Mouse (Mus musculus): ENCODE measurements around the gene Arhgap44. TPM values are rescaled to one million over a fixed set of nuclear protein-coding genes. Genes with fewer than 3 reads are reported as not detected.

The Arhgap44 gene
- polyA plus RNA-seq, 1 experiment from 2014 or later = 3.0 TPM

DNA sequence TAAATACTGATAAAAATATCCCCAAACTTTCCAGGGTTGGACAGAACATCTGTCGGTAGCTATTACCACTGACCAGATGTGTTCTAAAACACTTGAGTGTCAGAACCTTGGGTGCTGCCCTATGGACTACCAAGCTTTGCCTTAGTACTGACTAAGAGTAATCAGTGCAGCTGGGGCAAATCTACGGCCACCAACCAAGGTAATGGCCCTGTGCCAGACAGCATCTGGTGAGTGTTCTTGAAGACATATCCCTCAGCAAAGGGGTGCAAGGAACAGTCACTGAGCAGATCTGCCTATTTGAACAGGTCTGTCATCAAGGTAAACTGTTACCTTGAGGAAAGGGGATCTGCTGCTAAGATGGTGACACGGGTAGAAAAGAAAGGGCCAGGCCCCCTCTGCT, 157.9 kb downstream of the Arhgap44 start:
- no peak overlapping the region for H3K27ac ChIP-seq (replicated peaks; ENCODE audit: low read depth, low read length)
- peaks cover 14% of the 10 kb centered on the region for H3K36me3 ChIP-seq (ENCODE audit: control insufficient read depth, insufficient read depth, low read length)
- 91% methylated on average over 3 of the region's 3 CpGs for WGBS
- H3K9ac ChIP-seq (ENCODE audit: low read length) = no peak overlapping the region
- H3K4me2 ChIP-seq (ENCODE audit: low read depth, severe bottlenecking) = no peak overlapping the region
- H3K27me3 ChIP-seq (ENCODE audit: control insufficient read depth, insufficient read depth, low read length) = no peaks in the 10 kb centered on the region
- no peak for DNase-seq (ENCODE audit: low spot score)
- no peak overlapping the region for H3K4me3 ChIP-seq (ENCODE audit: low read depth, low read length)
- no peaks in the 10 kb centered on the region for H3K9me3 ChIP-seq (ENCODE audit: control insufficient read depth, low read length)
- no peak for ATAC-seq (ENCODE audit: insufficient number of reproducible peaks, low FRiP score, low TSS enrichment, low read depth)
- no peaks in the 10 kb centered on the region for H3K4me1 ChIP-seq (ENCODE audit: control insufficient read depth, insufficient read depth, low read length)

DNA sequence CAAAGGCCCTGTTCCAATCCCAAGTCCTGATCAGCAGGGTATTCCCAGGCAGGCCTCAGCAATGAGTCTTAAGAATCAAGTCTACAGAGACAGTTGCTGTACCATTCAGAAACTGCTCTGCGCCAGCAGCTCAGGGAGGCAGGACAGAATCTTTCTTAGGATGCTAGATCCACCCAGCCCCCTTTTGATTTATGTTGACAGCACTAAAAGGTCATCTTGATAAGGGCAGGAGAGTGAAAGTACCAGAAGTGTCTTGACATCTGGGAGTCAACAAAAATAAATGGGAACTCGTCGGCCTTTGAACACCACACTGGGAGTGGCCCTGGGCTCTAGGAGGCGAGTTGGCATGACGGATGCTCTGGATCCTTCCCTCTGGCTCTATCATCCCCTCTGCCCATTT, 159.2 kb downstream of the Arhgap44 start:
- WGBS = 42% methylated on average over 5 of the region's 5 CpGs
- H3K27me3 ChIP-seq (ENCODE audit: control insufficient read depth, insufficient read depth, low read length) = no peaks in the 10 kb centered on the region
- no peak overlapping the region for H3K4me2 ChIP-seq (ENCODE audit: low read depth, severe bottlenecking)
- no peaks in the 10 kb centered on the region for H3K4me1 ChIP-seq (ENCODE audit: control insufficient read depth, insufficient read depth, low read length)
- H3K9ac ChIP-seq (ENCODE audit: low read length) = no peak overlapping the region
- H3K27ac ChIP-seq (replicated peaks; ENCODE audit: low read depth, low read length) = no peak overlapping the region
- ATAC-seq (ENCODE audit: insufficient number of reproducible peaks, low FRiP score, low TSS enrichment, low read depth) (no peak), DNase-seq (ENCODE audit: low spot score) (no peak)
- H3K9me3 ChIP-seq (ENCODE audit: control insufficient read depth, low read length) = no peaks in the 10 kb centered on the region
- H3K4me3 ChIP-seq (ENCODE audit: low read depth, low read length) = no peak overlapping the region
- H3K36me3 ChIP-seq (ENCODE audit: control insufficient read depth, insufficient read depth, low read length) = peaks cover 17% of the 10 kb centered on the region

DNA sequence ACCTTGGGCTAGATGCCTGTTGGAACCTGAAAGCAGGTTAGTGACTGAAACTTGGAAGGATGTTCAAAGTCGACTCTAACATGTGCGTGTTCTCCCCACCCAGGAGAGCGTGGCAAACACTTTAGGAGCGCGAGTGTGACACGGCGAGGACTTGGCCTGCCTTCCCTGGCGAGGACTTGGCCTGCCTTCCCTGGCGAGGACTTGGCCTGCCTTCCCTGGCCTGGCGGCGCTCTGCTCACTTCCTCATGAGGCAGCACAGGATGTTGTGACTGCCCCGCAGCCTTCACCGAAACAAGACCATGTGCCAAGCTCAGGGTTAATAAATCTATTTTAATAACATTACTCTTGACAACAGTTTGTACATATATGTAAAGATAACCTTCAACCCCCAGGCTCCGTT, 161.0 kb downstream of the Arhgap44 start:
- Histone ChIP-seq H3K36me3 (ENCODE audit: control insufficient read depth, insufficient read depth, low read length) (peaks cover 18% of the 10 kb centered on the region), H3K4me3 (ENCODE audit: low read depth, low read length) (no peak overlapping the region), H3K4me2 (ENCODE audit: low read depth, severe bottlenecking) (no peak overlapping the region), H3K27ac (replicated peaks; ENCODE audit: low read depth, low read length) (no peak overlapping the region), H3K27me3 (ENCODE audit: control insufficient read depth, insufficient read depth, low read length) (no peaks in the 10 kb centered on the region), H3K9ac (ENCODE audit: low read length) (no peak overlapping the region), H3K9me3 (ENCODE audit: control insufficient read depth, low read length) (no peaks in the 10 kb centered on the region), H3K4me1 (ENCODE audit: control insufficient read depth, insufficient read depth, low read length) (no peaks in the 10 kb centered on the region)
- no peak for DNase-seq (ENCODE audit: low spot score)
- no peak for ATAC-seq (ENCODE audit: insufficient number of reproducible peaks, low FRiP score, low TSS enrichment, low read depth)
- WGBS = 96% methylated on average over 14 of the region's 14 CpGs

DNA sequence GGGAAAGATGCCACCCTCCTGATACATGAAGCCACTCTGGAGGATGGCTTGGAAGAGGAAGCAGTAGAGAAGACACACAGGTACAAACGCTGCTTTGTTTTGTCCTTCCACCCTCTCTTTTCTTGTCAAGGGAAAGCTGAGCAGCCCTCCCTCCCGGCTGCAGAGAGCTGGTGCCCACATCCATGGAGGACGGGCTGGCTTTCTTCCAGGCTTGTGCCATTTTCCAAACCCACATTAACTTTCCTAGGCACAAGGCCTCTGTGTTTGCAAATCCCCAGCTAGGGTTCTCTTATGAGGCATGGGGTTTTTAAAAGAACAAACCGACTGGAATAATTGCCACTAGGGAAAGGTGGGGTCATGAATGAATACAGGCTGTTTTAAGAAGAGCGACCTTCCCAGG, 163.1 kb downstream of the Arhgap44 start:
- no peak overlapping the region for H3K9ac ChIP-seq (ENCODE audit: low read length)
- 92% methylated on average over 5 of the region's 5 CpGs for WGBS
- DNase-seq (ENCODE audit: low spot score) = no peak
- ATAC-seq (ENCODE audit: insufficient number of reproducible peaks, low FRiP score, low TSS enrichment, low read depth) = no peak
- no peaks in the 10 kb centered on the region for H3K9me3 ChIP-seq (ENCODE audit: control insufficient read depth, low read length)
- peaks cover 18% of the 10 kb centered on the region for H3K36me3 ChIP-seq (ENCODE audit: control insufficient read depth, insufficient read depth, low read length)
- H3K4me2 ChIP-seq (ENCODE audit: low read depth, severe bottlenecking) = no peak overlapping the region
- H3K27ac ChIP-seq (replicated peaks; ENCODE audit: low read depth, low read length) = no peak overlapping the region
- H3K4me1 ChIP-seq (ENCODE audit: control insufficient read depth, insufficient read depth, low read length) = no peaks in the 10 kb centered on the region
- H3K4me3 ChIP-seq (ENCODE audit: low read depth, low read length) = no peak overlapping the region
- H3K27me3 ChIP-seq (ENCODE audit: control insufficient read depth, insufficient read depth, low read length) = no peaks in the 10 kb centered on the region

DNA sequence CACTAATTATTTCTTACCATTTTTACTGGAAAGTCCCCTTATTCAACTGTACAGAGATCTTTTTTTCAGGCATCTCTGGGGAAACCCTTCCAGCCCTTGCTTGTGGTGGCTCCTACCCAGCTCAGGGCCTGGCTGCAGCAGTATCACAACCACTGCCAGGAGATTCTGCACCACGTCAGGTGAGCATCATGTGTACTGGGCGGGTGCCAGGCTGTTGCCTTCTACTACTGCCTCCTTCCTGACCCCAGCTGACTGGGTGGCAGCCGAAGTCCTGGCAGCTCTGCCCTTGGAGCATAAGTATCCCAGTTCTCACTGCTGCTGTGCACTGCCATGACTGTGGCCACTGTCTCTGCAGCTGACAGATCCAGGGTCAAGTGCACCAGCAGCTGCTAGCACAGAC, 164.3 kb downstream of the Arhgap44 start:
- Histone ChIP-seq H3K9me3 (ENCODE audit: control insufficient read depth, low read length) (no peaks in the 10 kb centered on the region), H3K27me3 (ENCODE audit: control insufficient read depth, insufficient read depth, low read length) (no peaks in the 10 kb centered on the region), H3K4me2 (ENCODE audit: low read depth, severe bottlenecking) (no peak overlapping the region), H3K27ac (replicated peaks; ENCODE audit: low read depth, low read length) (no peak overlapping the region), H3K9ac (ENCODE audit: low read length) (no peak overlapping the region), H3K4me1 (ENCODE audit: control insufficient read depth, insufficient read depth, low read length) (no peaks in the 10 kb centered on the region), H3K4me3 (ENCODE audit: low read depth, low read length) (no peak overlapping the region), H3K36me3 (ENCODE audit: control insufficient read depth, insufficient read depth, low read length) (peaks cover 21% of the 10 kb centered on the region)
- 88% methylated on average over 3 of the region's 3 CpGs for WGBS
- DNase-seq (ENCODE audit: low spot score) (no peak), ATAC-seq (ENCODE audit: insufficient number of reproducible peaks, low FRiP score, low TSS enrichment, low read depth) (no peak)

DNA sequence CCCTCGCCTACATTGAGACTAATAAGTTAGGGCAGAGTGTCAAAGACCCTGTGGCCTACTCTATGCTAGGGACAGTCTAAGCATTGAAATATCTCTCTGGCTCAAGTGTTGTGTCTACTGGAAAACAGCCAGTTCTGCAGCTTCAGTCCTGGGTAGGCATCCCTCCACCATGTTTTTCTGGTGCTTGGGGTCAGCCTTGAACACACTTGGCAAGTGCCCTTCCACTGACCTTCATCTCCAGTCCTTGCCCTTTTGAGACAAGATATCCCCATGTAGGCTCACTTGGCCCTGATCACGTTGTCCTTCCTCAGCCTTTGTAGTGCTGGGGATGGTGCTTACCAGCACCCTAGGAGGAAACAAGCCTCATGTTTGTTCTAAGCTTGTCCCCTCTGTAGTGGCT, 174.2 kb downstream of the Arhgap44 start:
- 92% methylated on average over 2 of the region's 2 CpGs for WGBS

DNA sequence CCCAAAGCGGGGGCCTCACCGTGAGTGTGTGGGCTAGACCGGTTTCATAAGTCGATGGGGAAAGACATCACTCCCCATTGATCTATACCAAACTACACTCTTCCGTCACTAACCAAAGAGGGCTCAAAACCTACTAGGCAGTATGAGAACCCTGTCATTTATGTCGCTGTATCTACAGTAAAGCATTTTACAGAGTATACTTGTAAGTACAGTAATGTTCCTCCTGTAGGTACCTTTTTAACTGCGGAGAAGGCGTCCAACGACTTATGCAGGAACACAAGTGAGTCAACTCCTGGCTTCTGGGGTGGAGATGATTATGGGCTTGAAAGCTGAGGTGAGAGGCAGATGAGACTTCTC, 183.3 kb downstream of the Arhgap44 start:
- WGBS = 15% methylated on average over 9 of the region's 9 CpGs
- Histone ChIP-seq H3K36me3 (ENCODE audit: control insufficient read depth, insufficient read depth, low read length) (no peaks in the 10 kb centered on the region; the same call in 1 of the 2 replicates), H3K9ac (ENCODE audit: low read length) (peak overlapping the region; percentile 66), H3K27me3 (ENCODE audit: control insufficient read depth, insufficient read depth, low read length) (no peaks in the 10 kb centered on the region), H3K4me2 (ENCODE audit: low read depth, severe bottlenecking) (peak overlapping the region; percentile 86), H3K4me3 (ENCODE audit: low read depth, low read length) (peak overlapping the region; percentile 96), H3K4me1 (ENCODE audit: control insufficient read depth, insufficient read depth, low read length) (peaks cover 6% of the 10 kb centered on the region), H3K9me3 (ENCODE audit: control insufficient read depth, low read length) (no peaks in the 10 kb centered on the region), H3K27ac (replicated peaks; ENCODE audit: low read depth, low read length) (no peak overlapping the region)
- no peak for DNase-seq (ENCODE audit: low spot score)
- no peak for ATAC-seq (ENCODE audit: insufficient number of reproducible peaks, low FRiP score, low TSS enrichment, low read depth)

More for the DNA sequence above, 174.2 kb downstream of the Arhgap44 start:
- no peaks in the 10 kb centered on the region for H3K4me1 ChIP-seq (ENCODE audit: control insufficient read depth, insufficient read depth, low read length)
- no peak overlapping the region for H3K27ac ChIP-seq (replicated peaks; ENCODE audit: low read depth, low read length)
- H3K36me3 ChIP-seq (ENCODE audit: control insufficient read depth, insufficient read depth, low read length) = peaks cover 20% of the 10 kb centered on the region; the same call in 1 of the 2 replicates
- no peaks in the 10 kb centered on the region for H3K27me3 ChIP-seq (ENCODE audit: control insufficient read depth, insufficient read depth, low read length)
- H3K4me3 ChIP-seq (ENCODE audit: low read depth, low read length) = no peak overlapping the region
- H3K9me3 ChIP-seq (ENCODE audit: control insufficient read depth, low read length) = no peaks in the 10 kb centered on the region
- ATAC-seq (ENCODE audit: insufficient number of reproducible peaks, low FRiP score, low TSS enrichment, low read depth) (no peak), DNase-seq (ENCODE audit: low spot score) (no peak)
- H3K4me2 ChIP-seq (ENCODE audit: low read depth, severe bottlenecking) = no peak overlapping the region
- no peak overlapping the region for H3K9ac ChIP-seq (ENCODE audit: low read length)

DNA sequence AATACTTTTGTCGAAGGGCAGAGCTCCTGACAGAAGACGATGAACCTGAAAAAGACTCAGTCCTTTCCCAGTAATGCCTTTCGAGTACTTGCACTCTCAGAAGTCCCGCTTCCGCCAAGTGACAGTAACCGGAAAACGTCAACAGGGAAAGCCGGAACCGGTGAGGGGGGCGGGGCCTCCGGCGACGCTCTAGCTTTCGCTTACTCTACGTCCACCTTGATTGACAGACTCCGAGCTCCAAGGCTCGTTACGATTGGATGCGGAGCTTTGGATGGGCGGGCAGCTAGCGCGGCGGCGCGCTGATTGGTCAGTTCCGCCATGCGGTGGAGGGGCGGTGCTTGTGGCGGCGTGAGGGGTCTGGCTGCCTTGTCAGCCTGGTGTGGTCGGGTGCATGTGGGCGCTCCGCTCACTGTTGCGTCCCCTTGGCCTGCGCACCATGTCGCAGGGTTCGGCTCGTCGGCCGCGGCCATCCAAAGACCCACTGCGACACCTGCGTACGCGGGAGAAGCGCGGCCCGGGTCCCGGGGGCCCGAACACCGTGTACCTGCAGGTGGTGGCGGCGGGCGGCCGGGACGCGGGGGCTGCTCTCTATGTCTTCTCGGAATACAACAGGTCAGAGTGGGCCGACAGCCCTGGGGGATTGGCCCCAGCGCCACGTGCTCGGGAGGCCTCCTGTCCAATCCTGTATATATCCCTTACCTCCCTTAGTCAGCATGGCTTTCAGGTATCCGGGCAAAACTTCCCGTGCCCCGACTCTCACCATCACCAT, 183.9 kb downstream of the Arhgap44 start, which contains the start of gene Elac2:
Gene Elac2 (plus strand): TSS at position 319 of the 769 bp plus-strand sequence.
- H3K27ac ChIP-seq (replicated peaks; ENCODE audit: low read depth, low read length) = no peak within 1 kb of the TSS
- no peaks in the 10 kb centered on the region for H3K27me3 ChIP-seq (ENCODE audit: control insufficient read depth, insufficient read depth, low read length)
- no peaks in the 10 kb centered on the region; the same call in 1 of the 2 replicates for H3K36me3 ChIP-seq (ENCODE audit: control insufficient read depth, insufficient read depth, low read length)
- peak; percentile 98 for DNase-seq (ENCODE audit: low spot score)
- ATAC-seq (ENCODE audit: insufficient number of reproducible peaks, low FRiP score, low TSS enrichment, low read depth) = peak; percentile 98
- H3K9ac ChIP-seq (ENCODE audit: low read length) = peak within 1 kb of the TSS; percentile 66
- peak within 1 kb of the TSS; percentile 96 for H3K4me3 ChIP-seq (ENCODE audit: low read depth, low read length)
- peaks cover 6% of the 10 kb centered on the region for H3K4me1 ChIP-seq (ENCODE audit: control insufficient read depth, insufficient read depth, low read length)
- peak within 1 kb of the TSS; percentile 86 for H3K4me2 ChIP-seq (ENCODE audit: low read depth, severe bottlenecking)
- WGBS = under 1% methylated on average over 58 of the region's 65 CpGs
- H3K9me3 ChIP-seq (ENCODE audit: control insufficient read depth, low read length) = no peaks in the 10 kb centered on the region

Measured in limb, embryonic 11.5 days (tissue).